Mouse (Mus musculus) kidney, postnatal 25 days (tissue): ENCODE measurements around the gene Il15.
A peak's percentile ranks its signal among the peaks of the same experiment; 100 is the strongest.

Experiments
- DNase-seq, 2 experiments: peaks; one replicate each; pipeline ENCODE4 v3.0.0; 2021; ENCODE audit warnings: mixed read lengths in 2 of 2

Gene Il15

GRCm38 (mm10) chr8:82356091-82356490, 46.9 kb downstream of the Il15 start:
- DNase-seq, result no peak

GRCm38 (mm10) chr8:82351268-82351943, 51.6 kb downstream of the Il15 start:
- DNase-seq, result peak; percentile 33 to 46

DNA sequence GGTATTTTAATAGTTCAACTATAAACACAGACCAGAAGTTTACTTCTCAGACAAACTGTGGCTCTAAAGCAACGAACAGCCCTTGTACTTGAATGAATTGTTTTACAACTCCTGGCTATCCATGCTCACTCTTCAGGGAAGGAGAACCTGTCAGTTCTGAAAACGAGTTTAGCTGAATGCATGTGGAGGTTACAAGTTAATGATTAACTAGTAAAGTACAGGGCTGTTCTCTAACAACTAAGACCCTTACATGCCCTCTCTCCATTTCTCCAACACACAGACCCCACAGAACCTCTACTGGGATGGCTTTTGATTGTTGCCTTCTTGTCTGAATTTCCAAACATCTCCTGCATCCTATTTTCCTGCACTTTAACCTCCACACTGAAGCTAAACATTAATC, 53.7 kb downstream of the Il15 start:
- no peak for DNase-seq

- no peak for DNase-seq
Observed at GRCm38 (mm10) chr8:82346485-82346884, 56.5 kb downstream of the Il15 start.

DNA sequence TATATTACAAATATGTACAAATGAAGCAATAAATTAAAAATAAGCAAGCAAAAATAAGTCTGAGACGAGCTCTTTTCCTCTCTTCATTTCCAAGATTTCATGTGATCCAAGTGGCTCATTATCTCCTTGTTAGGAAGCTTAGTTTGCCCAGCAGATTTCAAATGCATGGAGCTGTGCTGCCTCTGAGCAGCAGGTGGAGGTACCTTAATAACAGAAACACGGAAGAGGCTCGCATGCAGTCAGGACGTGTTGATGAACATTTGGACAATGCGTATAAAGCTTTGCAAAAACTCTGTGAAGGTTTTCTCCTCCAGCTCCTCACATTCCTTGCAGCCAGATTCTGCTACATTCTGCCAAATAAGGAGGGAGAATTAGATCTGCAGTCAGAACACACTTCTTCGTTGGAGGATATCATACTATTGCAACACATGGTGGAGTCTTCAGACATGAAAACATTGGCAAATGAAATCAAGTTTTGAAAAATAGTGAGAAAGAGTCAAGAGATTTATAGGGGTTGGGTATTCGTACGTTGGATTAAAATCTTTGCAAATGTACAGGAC, 71.3 kb downstream of the Il15 start:
- no peak for DNase-seq

GRCm38 (mm10) chr8:82327986-82328652, 74.9 kb downstream of the Il15 start:
- DNase-seq, result no peak

GRCm38 (mm10) chr8:82326061-82326460, 77.0 kb downstream of the Il15 start:
- no peak for DNase-seq

- DNase-seq, result no peak
Observed at GRCm38 (mm10) chr8:82325586-82325985, 77.4 kb downstream of the Il15 start.

- DNase-seq, result no peak
Observed at GRCm38 (mm10) chr8:82317446-82317845, 85.6 kb downstream of the Il15 start.

GRCm38 (mm10) chr8:82306424-82306823, 96.6 kb downstream of the Il15 start:
- no peak for DNase-seq

GRCm38 (mm10) chr8:82296256-82296655, 106.8 kb downstream of the Il15 start:
- DNase-seq, result no peak

GRCm38 (mm10) chr8:82291659-82292058, 111.4 kb downstream of the Il15 start:
- no peak for DNase-seq

- no peak for DNase-seq
Observed at GRCm38 (mm10) chr8:82285866-82286265, 117.2 kb downstream of the Il15 start.

DNA sequence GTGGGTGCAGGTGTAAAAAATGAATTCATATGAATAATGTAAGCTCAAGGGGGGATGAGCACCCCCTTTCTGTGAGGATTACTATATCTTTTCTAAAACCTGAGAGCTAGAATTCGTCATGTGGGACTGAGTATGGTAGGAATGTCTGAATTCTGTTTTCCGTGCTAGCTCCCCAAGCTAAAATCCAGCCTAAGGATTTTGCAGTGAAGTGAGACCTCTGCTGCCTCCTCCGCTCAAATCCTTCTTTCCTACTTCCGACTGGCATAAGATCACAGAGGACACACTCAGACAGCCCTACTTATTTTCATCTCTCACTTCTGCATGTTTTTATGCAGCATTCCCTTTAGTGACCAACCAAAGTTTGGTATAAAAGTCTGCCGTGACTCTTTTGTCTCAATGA, 121.0 kb downstream of the Il15 start:
- DNase-seq, result no peak
